Mouse (Mus musculus): ENCODE data around the gene Mef2b.
A peak's percentile ranks its signal among the peaks of the same experiment; 100 is the strongest.

The Mef2b gene

GRCm38 (mm10) chr8:70139026-70139857 is at the start of gene Mef2b, which contains the start of the genes Rfxank and Borcs8:
Gene Mef2b, plus strand, starts transcription at chr8:70139711.
Gene Rfxank, minus strand, starts transcription at chr8:70139154.
Gene Borcs8, plus strand, starts transcription at chr8:70139499.
- DNase-seq (ENCODE audit: low spot score) = peak; percentile 84

- no peak for DNase-seq (ENCODE audit: low spot score)
Measured at GRCm38 (mm10) chr8:70092786-70093185, 46.7 kb upstream of the Mef2b start.

GRCm38 (mm10) chr8:70099276-70099675 is 40.2 kb upstream of the Mef2b start:
- DNase-seq (ENCODE audit: low spot score) = no peak

- no peak for DNase-seq (ENCODE audit: low spot score)
Measured at GRCm38 (mm10) chr8:70100241-70100640, 39.3 kb upstream of the Mef2b start.

- DNase-seq (ENCODE audit: low spot score) = no peak
Measured at GRCm38 (mm10) chr8:70104506-70104905, 35.0 kb upstream of the Mef2b start.

GRCm38 (mm10) chr8:70104922-70105321 is 34.6 kb upstream of the Mef2b start:
- DNase-seq (ENCODE audit: low spot score) = no peak

- no peak for DNase-seq (ENCODE audit: low spot score)
Measured at GRCm38 (mm10) chr8:70110451-70110850, 29.1 kb upstream of the Mef2b start.

GRCm38 (mm10) chr8:70111192-70111795 is 28.2 kb upstream of the Mef2b start:
- no peak for DNase-seq (ENCODE audit: low spot score)

- DNase-seq (ENCODE audit: low spot score) = no peak
Measured at GRCm38 (mm10) chr8:70112401-70113016, 27.0 kb upstream of the Mef2b start.

GRCm38 (mm10) chr8:70114488-70114887 is 25.0 kb upstream of the Mef2b start:
- no peak for DNase-seq (ENCODE audit: low spot score)

- no peak for DNase-seq (ENCODE audit: low spot score)
Measured at GRCm38 (mm10) chr8:70114892-70115291, 24.6 kb upstream of the Mef2b start.

GRCm38 (mm10) chr8:70117611-70118010 is 21.9 kb upstream of the Mef2b start:
- no peak for DNase-seq (ENCODE audit: low spot score)

- no peak for DNase-seq (ENCODE audit: low spot score)
Measured at GRCm38 (mm10) chr8:70118726-70119700, 20.5 kb upstream of the Mef2b start.

GRCm38 (mm10) chr8:70120667-70121066 is 18.8 kb upstream of the Mef2b start, which contains the start of gene Ncan:
Gene Ncan, minus strand, starts transcription at chr8:70120873.
- DNase-seq (ENCODE audit: low spot score) = no peak

GRCm38 (mm10) chr8:70122863-70123262 is 16.6 kb upstream of the Mef2b start:
- DNase-seq (ENCODE audit: low spot score) = no peak

GRCm38 (mm10) chr8:70124992-70125391 is 14.5 kb upstream of the Mef2b start:
- DNase-seq (ENCODE audit: low spot score) = no peak

GRCm38 (mm10) chr8:70128435-70128834 is 11.1 kb upstream of the Mef2b start:
- DNase-seq (ENCODE audit: low spot score) = no peak

- DNase-seq (ENCODE audit: low spot score) = no peak
Measured at GRCm38 (mm10) chr8:70129309-70129952, 10.1 kb upstream of the Mef2b start.

- no peak for DNase-seq (ENCODE audit: low spot score)
Measured at GRCm38 (mm10) chr8:70130066-70130465, 9.4 kb upstream of the Mef2b start.

GRCm38 (mm10) chr8:70131166-70131883 is 8.2 kb upstream of the Mef2b start, which contains the start of gene Nr2c2ap:
Gene Nr2c2ap, plus strand, starts transcription at chr8:70131333.
- peak; percentile 43 for DNase-seq (ENCODE audit: low spot score)
